Mouse (Mus musculus) midbrain, embryonic 12.5 days (tissue): ENCODE data around the gene Card11. TPM values are rescaled to one million over a fixed set of nuclear protein-coding genes. Genes with fewer than 3 reads are reported as not detected.

Source experiments
- ATAC-seq: fragments of 200-750 bp; cut with Nextera tagmentation; 2 replicates; pipeline ENCODE4 v1.8.0; 2017; ENCODE audit warnings: low read depth, moderate TSS enrichment, moderate library complexity; ENCODE audit not compliant: low FRiP score
- H3K27ac ChIP-seq: fragments of 300-500 bp; sonication (generic); replicated peaks from 2 replicates; pipeline ENCODE4 v1.5.1; 2016; ENCODE audit warnings: mild to moderate bottlenecking
- H3K27me3 ChIP-seq: fragments of 300-500 bp; sonication (generic); 2 replicates; pipeline ENCODE4 v1.6.1; 2016; ENCODE audit warnings: mild to moderate bottlenecking
- H3K36me3 ChIP-seq: fragments of 300-500 bp; sonication (generic); 2 replicates; pipeline ENCODE4 v1.6.1; 2016
- H3K4me1 ChIP-seq: fragments of 300-500 bp; sonication (generic); 2 replicates; pipeline ENCODE4 v1.6.1; 2016
- H3K4me2 ChIP-seq: fragments of 300-500 bp; sonication (generic); replicated peaks from 2 replicates; pipeline ENCODE4 v1.6.1; 2016; ENCODE audit warnings: mild to moderate bottlenecking, moderate library complexity
- H3K4me3 ChIP-seq: fragments of 300-500 bp; sonication (generic); 2 replicates; pipeline ENCODE4 v1.5.1; 2016; ENCODE audit warnings: mild to moderate bottlenecking
- H3K9ac ChIP-seq: fragments of 300-500 bp; sonication (generic); replicated peaks from 2 replicates; pipeline ENCODE4 v1.6.1; 2016; ENCODE audit warnings: mild to moderate bottlenecking, moderate library complexity
- H3K9me3 ChIP-seq: fragments of 300-500 bp; sonication (generic); 2 replicates; pipeline ENCODE4 v1.6.1; 2016; ENCODE audit warnings: mild to moderate bottlenecking
- WGBS: fragments of 180-500 bp; shearing (Covaris S2); methylation state at CpG from one replicate; pipeline ENCODE4 v1.1.7; 2016; 5-methylcytosine and 5-hydroxymethylcytosine counted together
- polyA plus RNA-seq: library from polyadenylated mRNA; unstranded; fragments of >200 nt; fragmentation: Nextera tagmentation; extraction: Ambion mirVana; gene quantifications from 2 replicates; pipeline ENCODE4 v1.2.1, GENCODE M21; 2016

Card11 gene
- polyA plus RNA-seq, 1 experiment from 2014 or later = 0.06 TPM

- 15% methylated on average over 6 of the region's 6 CpGs for WGBS
- Histone ChIP-seq H3K4me2 (no peak overlapping the region), H3K27me3 (no peaks in the 10 kb centered on the region), H3K36me3 (no peaks in the 10 kb centered on the region), H3K9ac (no peak overlapping the region), H3K4me1 (no peaks in the 10 kb centered on the region), H3K27ac (no peak overlapping the region), H3K9me3 (0 out of 2 replicates have a peak, but pooled peaks cover 8% of the 10 kb centered on the region), H3K4me3 (no peak overlapping the region)
- no peak for ATAC-seq
Measured at GRCm38 (mm10) chr5:140981370-140981805, 19.0 kb downstream of the Card11 start.

- H3K27ac ChIP-seq = no peak overlapping the region
- H3K4me3 ChIP-seq = no peak overlapping the region
- WGBS = 86% methylated on average over 5 of the region's 5 CpGs
- no peak for ATAC-seq
- no peaks in the 10 kb centered on the region for H3K27me3 ChIP-seq
- 0 out of 2 replicates have a peak, but pooled peaks cover 8% of the 10 kb centered on the region for H3K9me3 ChIP-seq
- H3K4me2 ChIP-seq = no peak overlapping the region
- no peaks in the 10 kb centered on the region for H3K4me1 ChIP-seq
- no peak overlapping the region for H3K9ac ChIP-seq
- no peaks in the 10 kb centered on the region for H3K36me3 ChIP-seq
Measured at GRCm38 (mm10) chr5:140980783-140981182, 19.6 kb downstream of the Card11 start.

GRCm38 (mm10) chr5:140980051-140980450, 20.3 kb downstream of the Card11 start:
- Histone ChIP-seq H3K36me3 (no peaks in the 10 kb centered on the region), H3K4me3 (no peak overlapping the region), H3K9me3 (0 out of 2 replicates have a peak, but pooled peaks cover 8% of the 10 kb centered on the region), H3K27me3 (no peaks in the 10 kb centered on the region), H3K27ac (no peak overlapping the region), H3K4me1 (no peaks in the 10 kb centered on the region), H3K4me2 (no peak overlapping the region), H3K9ac (no peak overlapping the region)
- 95% methylated on average over 2 of the region's 2 CpGs for WGBS
- ATAC-seq = no peak

DNA sequence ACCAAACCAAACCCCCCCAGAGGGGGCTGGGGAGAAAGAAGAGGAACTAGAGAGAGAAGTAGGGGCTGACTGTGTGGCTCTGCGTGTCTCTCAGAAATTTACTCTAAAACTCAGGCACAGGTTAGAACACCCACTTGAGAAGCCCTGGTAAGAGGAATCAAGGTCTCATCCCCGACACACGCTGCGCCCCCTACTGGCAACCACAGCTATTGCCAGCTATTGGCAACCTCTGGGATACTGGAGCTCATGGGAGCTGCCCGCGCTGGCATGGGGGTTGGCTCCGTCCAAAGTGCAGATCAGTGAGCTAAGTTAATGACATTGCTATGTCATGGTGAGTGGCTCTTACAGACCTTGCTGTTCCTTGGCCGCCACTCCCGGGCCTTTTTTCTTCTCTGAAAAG, 37.4 kb downstream of the Card11 start:
- Histone ChIP-seq H3K9ac (no peak overlapping the region), H3K4me2 (no peak overlapping the region), H3K27ac (no peak overlapping the region), H3K27me3 (no peaks in the 10 kb centered on the region), H3K4me1 (no peaks in the 10 kb centered on the region), H3K9me3 (no peaks in the 10 kb centered on the region), H3K4me3 (no peak overlapping the region), H3K36me3 (no peaks in the 10 kb centered on the region)
- no peak for ATAC-seq
- 35% methylated on average over 9 of the region's 9 CpGs for WGBS

GRCm38 (mm10) chr5:140960732-140961131, 39.6 kb downstream of the Card11 start:
- no peaks in the 10 kb centered on the region for H3K36me3 ChIP-seq
- no peaks in the 10 kb centered on the region for H3K27me3 ChIP-seq
- no peak for ATAC-seq
- H3K4me1 ChIP-seq = no peaks in the 10 kb centered on the region
- H3K27ac ChIP-seq = no peak overlapping the region
- 80% methylated on average over 6 of the region's 6 CpGs for WGBS
- H3K9ac ChIP-seq = no peak overlapping the region
- no peak overlapping the region for H3K4me2 ChIP-seq
- H3K9me3 ChIP-seq = no peaks in the 10 kb centered on the region
- H3K4me3 ChIP-seq = no peak overlapping the region

DNA sequence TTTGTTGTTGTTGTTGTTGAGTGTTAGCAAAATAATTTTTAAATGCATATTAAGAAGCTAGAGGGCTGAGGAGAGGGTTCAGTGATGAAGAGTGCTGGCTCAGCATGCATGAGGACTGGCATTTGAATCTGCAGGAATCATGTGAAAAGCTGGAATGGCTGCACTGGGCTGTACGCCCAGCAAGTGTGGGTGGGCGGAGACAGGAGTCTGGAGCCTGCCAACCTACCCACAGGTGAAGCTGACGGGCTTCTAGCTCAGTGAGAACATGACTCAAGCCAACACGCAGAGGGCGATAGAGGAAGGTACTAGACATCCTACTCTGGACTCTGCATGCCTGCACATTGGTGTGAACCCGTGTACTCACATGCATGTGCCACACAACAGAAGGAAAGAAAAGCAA, 41.2 kb downstream of the Card11 start:
- H3K36me3 ChIP-seq = no peaks in the 10 kb centered on the region
- 85% methylated on average over 6 of the region's 6 CpGs for WGBS
- no peaks in the 10 kb centered on the region for H3K4me1 ChIP-seq
- no peak overlapping the region for H3K9ac ChIP-seq
- no peak overlapping the region for H3K4me3 ChIP-seq
- no peaks in the 10 kb centered on the region for H3K9me3 ChIP-seq
- ATAC-seq = no peak
- no peak overlapping the region for H3K27ac ChIP-seq
- H3K4me2 ChIP-seq = no peak overlapping the region
- H3K27me3 ChIP-seq = no peaks in the 10 kb centered on the region

DNA sequence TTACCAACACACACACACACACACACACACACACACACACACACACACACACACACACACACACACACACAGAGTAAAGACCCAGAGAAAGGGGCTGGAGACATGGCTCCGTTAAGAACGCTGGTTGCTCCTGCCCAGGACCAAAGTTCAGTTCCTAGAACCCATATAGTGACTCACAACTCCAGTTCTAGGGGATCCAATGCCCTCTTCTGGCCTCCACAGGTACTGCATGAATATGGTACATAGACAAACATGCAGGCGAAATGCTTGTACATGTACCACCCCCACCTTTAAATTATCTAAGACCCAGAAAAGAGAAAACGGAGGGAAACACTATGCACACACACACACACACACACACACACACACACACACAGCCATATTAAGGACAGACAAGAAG, 43.3 kb downstream of the Card11 start:
- WGBS = 86% methylated on average over 4 of the region's 4 CpGs
- H3K4me3 ChIP-seq = no peak overlapping the region
- no peak for ATAC-seq
- H3K9me3 ChIP-seq = no peaks in the 10 kb centered on the region
- H3K27ac ChIP-seq = no peak overlapping the region
- no peak overlapping the region for H3K9ac ChIP-seq
- no peaks in the 10 kb centered on the region for H3K27me3 ChIP-seq
- no peaks in the 10 kb centered on the region for H3K4me1 ChIP-seq
- H3K4me2 ChIP-seq = no peak overlapping the region
- H3K36me3 ChIP-seq = no peaks in the 10 kb centered on the region

DNA sequence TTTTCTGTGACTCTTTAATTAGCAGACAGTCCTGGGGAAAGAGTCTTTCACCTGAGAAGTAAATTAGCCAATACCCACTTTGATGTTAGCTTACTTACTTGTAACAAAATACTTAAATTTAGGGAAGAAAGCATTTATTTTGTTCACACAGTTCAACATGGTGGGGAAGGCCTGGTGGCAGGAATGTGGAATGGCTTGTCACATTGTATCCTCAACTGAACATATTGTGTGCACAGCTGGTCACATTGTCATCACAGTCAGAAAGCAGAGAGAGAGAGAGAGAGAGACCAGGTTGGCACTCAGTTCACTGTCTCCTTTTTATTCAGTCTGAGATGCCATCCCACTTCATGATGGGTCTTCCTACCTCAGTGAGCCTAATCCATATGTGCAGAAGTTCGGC, 44.7 kb downstream of the Card11 start:
- Histone ChIP-seq H3K4me3 (no peak overlapping the region), H3K9me3 (no peaks in the 10 kb centered on the region), H3K27ac (no peak overlapping the region), H3K4me1 (no peaks in the 10 kb centered on the region), H3K4me2 (no peak overlapping the region), H3K9ac (no peak overlapping the region), H3K27me3 (no peaks in the 10 kb centered on the region), H3K36me3 (no peaks in the 10 kb centered on the region)
- 81% methylated on average over 1 of the region's 1 CpGs for WGBS
- ATAC-seq = no peak

DNA sequence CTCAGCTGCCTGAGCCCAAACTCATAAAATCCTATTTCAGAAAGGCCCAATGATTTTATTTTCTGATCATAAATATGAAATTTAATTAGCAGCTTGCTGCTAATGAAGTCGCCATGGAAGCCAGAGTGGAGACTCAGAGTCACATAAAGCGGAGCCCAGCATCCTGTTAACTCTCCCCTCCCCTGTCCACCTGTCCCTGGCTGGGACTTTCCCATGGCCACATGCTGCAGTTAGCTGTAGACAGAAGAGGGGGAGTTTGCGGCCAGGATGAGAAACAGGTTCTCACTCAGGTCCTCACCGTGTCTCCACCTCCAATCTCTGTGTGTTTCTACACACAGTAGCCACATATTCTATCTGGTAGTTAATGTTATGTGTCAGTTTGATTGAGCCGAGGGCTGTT, 48.6 kb downstream of the Card11 start:
- H3K36me3 ChIP-seq = no peaks in the 10 kb centered on the region
- ATAC-seq = no peak

GRCm38 (mm10) chr5:140948009-140948408, 52.4 kb downstream of the Card11 start:
- H3K9me3 ChIP-seq = no peaks in the 10 kb centered on the region
- H3K9ac ChIP-seq = no peak overlapping the region
- H3K27me3 ChIP-seq = no peaks in the 10 kb centered on the region
- no peaks in the 10 kb centered on the region for H3K36me3 ChIP-seq
- no peak overlapping the region for H3K27ac ChIP-seq
- 82% methylated on average over 10 of the region's 10 CpGs for WGBS
- no peak overlapping the region for H3K4me2 ChIP-seq
- H3K4me1 ChIP-seq = no peaks in the 10 kb centered on the region
- ATAC-seq = no peak
- no peak overlapping the region for H3K4me3 ChIP-seq

More for the DNA sequence above, 48.6 kb downstream of the Card11 start:
- no peaks in the 10 kb centered on the region for H3K27me3 ChIP-seq
- H3K27ac ChIP-seq = no peak overlapping the region
- no peaks in the 10 kb centered on the region for H3K4me1 ChIP-seq
- no peak overlapping the region for H3K4me2 ChIP-seq
- no peak overlapping the region for H3K4me3 ChIP-seq
- no peak overlapping the region for H3K9ac ChIP-seq
- H3K9me3 ChIP-seq = no peaks in the 10 kb centered on the region
- WGBS = 91% methylated on average over 5 of the region's 5 CpGs

DNA sequence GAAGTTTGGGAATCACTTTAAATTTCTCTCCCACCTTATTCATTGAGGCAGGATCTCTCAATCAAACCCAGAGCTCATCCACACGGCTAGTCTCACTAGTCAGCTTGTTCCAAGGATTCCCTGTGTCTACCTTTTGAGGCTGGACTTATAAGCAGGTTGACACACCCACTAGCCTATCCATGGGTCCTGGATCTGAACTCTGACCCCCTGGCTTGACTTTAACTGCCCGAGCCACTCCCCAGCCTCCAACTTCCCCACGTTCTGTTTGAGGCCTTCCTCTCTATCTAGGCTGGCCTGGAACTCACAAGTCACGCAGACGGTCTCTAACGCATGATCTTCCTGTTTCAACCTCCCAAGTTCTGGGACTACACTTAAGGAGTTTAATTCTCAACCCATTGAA, 54.3 kb downstream of the Card11 start:
- no peak for ATAC-seq
- Histone ChIP-seq H3K4me3 (no peak overlapping the region), H3K9ac (no peak overlapping the region), H3K27me3 (no peaks in the 10 kb centered on the region), H3K4me1 (no peaks in the 10 kb centered on the region), H3K27ac (no peak overlapping the region), H3K4me2 (no peak overlapping the region), H3K9me3 (no peaks in the 10 kb centered on the region), H3K36me3 (no peaks in the 10 kb centered on the region)
- 81% methylated on average over 6 of the region's 6 CpGs for WGBS

- 82% methylated on average over 18 of the region's 18 CpGs for WGBS
- Histone ChIP-seq H3K27me3 (no peaks in the 10 kb centered on the region), H3K4me2 (no peak overlapping the region), H3K27ac (no peak overlapping the region), H3K9me3 (no peaks in the 10 kb centered on the region), H3K4me3 (no peak overlapping the region), H3K4me1 (peaks cover 10% of the 10 kb centered on the region; the same call in 1 of the 2 replicates), H3K36me3 (no peaks in the 10 kb centered on the region), H3K9ac (no peak overlapping the region)
- no peak for ATAC-seq
Measured at GRCm38 (mm10) chr5:140944382-140945125, 55.8 kb downstream of the Card11 start.
